Mouse (Mus musculus) embryonic fibroblast, embryonic 13.5 days (primary cell): Measurements from ENCODE around the gene Ttll9.

Source experiments
- CTCF ChIP-seq: IDR thresholded peaks from 2 replicates; pipeline ENCODE4 v1.5.1; 2011; ENCODE audit warnings: mild to moderate bottlenecking, control low read depth, low read length, moderate library complexity, borderline replicate concordance; ENCODE audit not compliant: insufficient read depth
- POLR2A ChIP-seq: IDR thresholded peaks from 2 replicates; pipeline ENCODE4 v1.6.1; 2011; ENCODE audit warnings: low read depth, mild to moderate bottlenecking, control low read depth, low read length, moderate library complexity

DNA sequence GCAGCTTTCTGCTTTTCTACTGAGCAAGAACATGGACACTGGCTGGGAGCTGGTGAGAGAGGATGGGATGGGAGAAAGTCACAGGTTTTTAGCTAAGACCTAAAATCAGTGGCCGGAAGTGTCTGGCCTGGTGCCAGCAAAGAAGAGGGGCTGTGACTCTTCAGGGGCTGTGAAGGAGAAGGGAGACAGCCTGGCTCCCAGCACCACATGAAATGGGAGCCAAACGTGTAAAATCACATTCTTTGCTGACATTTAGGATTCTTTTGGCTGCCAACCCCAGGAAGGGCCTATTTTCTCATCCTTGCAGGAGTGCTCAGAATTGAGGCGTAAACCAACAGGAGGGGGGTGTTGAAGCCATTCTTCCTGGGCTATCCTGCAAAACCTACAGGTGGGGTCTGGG lies 81.6 kb downstream of the Ttll9 start:
- TF ChIP-seq CTCF = no peak
- no peak for TF ChIP-seq POLR2A
